Mouse (Mus musculus): ENCODE data around the gene Ctla4.

GRCm38 (mm10) chr1:60956196-60956595, 69.4 kb downstream of the Ctla4 start:
- TF ChIP-seq CEBPB (IDR thresholded peaks at IDR 0.05; ENCODE audit: insufficient read depth, poor library complexity, severe bottlenecking): no peak
- no peak for TF ChIP-seq TCF12 (IDR thresholded peaks at IDR 0.05; ENCODE audit: insufficient read depth, poor library complexity, severe bottlenecking)
